Mouse (Mus musculus) MEL (cell line): ENCODE measurements around the gene Ggnbp2. TPM values are rescaled to one million over a fixed set of nuclear protein-coding genes. Genes with fewer than 3 reads are reported as not detected.
A peak's percentile ranks its signal among the peaks of the same experiment; 100 is the strongest.

Experiments used
- DNase-seq: peaks from one replicate; pipeline ENCODE4 v3.0.0; 2011; ENCODE audit warnings: low read depth, low spot score
- H3K27ac ChIP-seq: 2 replicates; pipeline ENCODE4 v1.5.1; 2012; ENCODE audit warnings: low read depth, mild to moderate bottlenecking, control low read depth, low read length, moderate library complexity; ENCODE audit not compliant: control insufficient read depth
- H3K27me3 ChIP-seq, 2 experiments: fragments of 150-350 bp in 1 of 2; sonication (generic) in 1 of 2; 2 replicates each; pipeline ENCODE4 v1.6.1; 2012; ENCODE audit warnings: low read length in 2 of 2, mild to moderate bottlenecking in 2 of 2, improper control_type of control experiment in 1 of 2, moderate library complexity in 1 of 2; ENCODE audit not compliant: insufficient read depth in 2 of 2, control insufficient read depth in 1 of 2
- H3K36me3 ChIP-seq, 2 experiments: 2 replicates each; pipeline ENCODE4 v1.6.1; 2012 to 2014; ENCODE audit warnings: low read length in 2 of 2, improper control_type of control experiment in 1 of 2, inconsistent platforms in 1 of 2, mild to moderate bottlenecking in 1 of 2; ENCODE audit not compliant: insufficient read depth in 2 of 2, control insufficient read depth in 1 of 2
- H3K4me1 ChIP-seq, 2 experiments: fragments of 150-350 bp in 1 of 2; sonication (generic) in 1 of 2; 2 replicates each; pipeline ENCODE4 v1.6.1; 2012; ENCODE audit warnings: low read length in 2 of 2, improper control_type of control experiment in 1 of 2, mild to moderate bottlenecking in 1 of 2; ENCODE audit not compliant: insufficient read depth in 2 of 2, control insufficient read depth in 1 of 2
- H3K4me3 ChIP-seq, 2 experiments: fragments of 150-350 bp in 1 of 2; sonication (generic) in 1 of 2; 2 replicates each; pipeline ENCODE4 v1.5.1; 2012; ENCODE audit warnings: low read depth in 2 of 2, low read length in 2 of 2, mild to moderate bottlenecking in 2 of 2, moderate library complexity in 2 of 2, control low read depth in 1 of 2, improper control_type of control experiment in 1 of 2; ENCODE audit not compliant: control insufficient read depth in 1 of 2, insufficient read depth in 1 of 2
- H3K79me2 ChIP-seq: 2 replicates; pipeline ENCODE4 v1.6.1; 2012; ENCODE audit warnings: mild to moderate bottlenecking, low read length, moderate library complexity; ENCODE audit not compliant: control insufficient read depth, poor library complexity, insufficient read depth
- H3K9ac ChIP-seq: 2 replicates; pipeline ENCODE4 v1.6.1; 2012; ENCODE audit warnings: low read depth, mild to moderate bottlenecking, control low read depth, low read length, moderate library complexity; ENCODE audit not compliant: control insufficient read depth, poor library complexity, severe bottlenecking
- H3K9me3 ChIP-seq: fragments of 150-350 bp; sonication (generic); replicated peaks from 2 replicates; pipeline ENCODE4 v1.6.1; 2012; ENCODE audit warnings: mild to moderate bottlenecking, low read length, improper control_type of control experiment, moderate library complexity; ENCODE audit not compliant: insufficient read depth
- BHLHE40 ChIP-seq: IDR thresholded peaks from 2 replicates; pipeline ENCODE4 v1.6.1; 2012; ENCODE audit warnings: low read depth, mild to moderate bottlenecking, inconsistent platforms, low read length, improper control_type of control experiment, borderline replicate concordance
- CHD1 ChIP-seq: IDR thresholded peaks from 2 replicates; pipeline ENCODE4 v1.6.1; 2012; ENCODE audit warnings: low read depth, mild to moderate bottlenecking, inconsistent platforms, low read length, improper control_type of control experiment
- CTCF ChIP-seq, 3 experiments: IDR thresholded peaks in 2 of 3; conservative IDR thresholded peaks in 1 of 3; 2 replicates each; pipeline ENCODE4 v1.5.1; 2011 to 2012; ENCODE audit warnings: low read length in 3 of 3, low read depth in 2 of 3, mild to moderate bottlenecking in 2 of 3, improper control_type of control experiment in 1 of 3, inconsistent platforms in 1 of 3, mixed read lengths in 1 of 3, moderate library complexity in 1 of 3; ENCODE audit not compliant: control insufficient read depth in 1 of 3, insufficient read depth in 1 of 3, poor library complexity in 1 of 3, severe bottlenecking in 1 of 3
- ELF1 ChIP-seq: IDR thresholded peaks from 2 replicates; pipeline ENCODE4 v1.6.1; 2014; ENCODE audit warnings: low read depth, mild to moderate bottlenecking, inconsistent platforms, low read length, improper control_type of control experiment, moderate library complexity
- EP300 ChIP-seq, 2 experiments: IDR thresholded peaks; 2 replicates each; pipeline ENCODE4 v1.6.1; 2011; ENCODE audit warnings: improper control_type of control experiment in 2 of 2, low read length in 2 of 2, low read depth in 1 of 2, mild to moderate bottlenecking in 1 of 2
- ETS1 ChIP-seq: IDR thresholded peaks from 2 replicates; pipeline ENCODE4 v1.6.1; 2012; ENCODE audit warnings: low read depth, mild to moderate bottlenecking, inconsistent platforms, low read length, improper control_type of control experiment, moderate library complexity
- HCFC1 ChIP-seq: IDR thresholded peaks from 2 replicates; pipeline ENCODE4 v1.6.1; 2012; ENCODE audit warnings: low read depth, mild to moderate bottlenecking, inconsistent platforms, low read length, improper control_type of control experiment, moderate library complexity
- JUND ChIP-seq: IDR thresholded peaks from 2 replicates; pipeline ENCODE4 v1.6.1; 2011; ENCODE audit warnings: low read depth, mild to moderate bottlenecking, improper control_type of control experiment, low read length
- KAT2A ChIP-seq: conservative IDR thresholded peaks from 2 replicates; pipeline ENCODE4 v1.6.1; 2012; ENCODE audit warnings: low read depth, low read length, improper control_type of control experiment, inconsistent platforms
- MAFK ChIP-seq: IDR thresholded peaks from 2 replicates; pipeline ENCODE4 v1.6.1; 2011; ENCODE audit warnings: low read depth, mild to moderate bottlenecking, low read length, improper control_type of control experiment, borderline replicate concordance
- MAX ChIP-seq: IDR thresholded peaks from 2 replicates; pipeline ENCODE4 v1.6.1; 2011; ENCODE audit warnings: low read length, improper control_type of control experiment
- MAZ ChIP-seq: IDR thresholded peaks from 2 replicates; pipeline ENCODE4 v1.6.1; 2012; ENCODE audit warnings: low read depth, mild to moderate bottlenecking, inconsistent platforms, low read length, improper control_type of control experiment
- MXI1 ChIP-seq: IDR thresholded peaks from 2 replicates; pipeline ENCODE4 v1.6.1; 2011; ENCODE audit warnings: mild to moderate bottlenecking, low read depth, low read length, improper control_type of control experiment
- MYB ChIP-seq: IDR thresholded peaks from 2 replicates; pipeline ENCODE4 v1.6.1; 2011; ENCODE audit warnings: mild to moderate bottlenecking, low read depth, low read length, improper control_type of control experiment
- MYC ChIP-seq: IDR thresholded peaks from 2 replicates; pipeline ENCODE4 v1.6.1; 2011; ENCODE audit warnings: low read depth, mild to moderate bottlenecking, low read length, improper control_type of control experiment, moderate library complexity
- POLR2A ChIP-seq, 2 experiments: IDR thresholded peaks; 2 replicates each; pipeline ENCODE4 v1.6.1; 2011 to 2012; ENCODE audit warnings: low read length in 2 of 2, mild to moderate bottlenecking in 2 of 2, control low read depth in 1 of 2, improper control_type of control experiment in 1 of 2, low read depth in 1 of 2, moderate library complexity in 1 of 2; ENCODE audit not compliant: control insufficient read depth in 1 of 2, insufficient read depth in 1 of 2, poor library complexity in 1 of 2
- POLR2AphosphoS2 ChIP-seq: IDR thresholded peaks from 2 replicates; pipeline ENCODE4 v1.6.1; 2011; ENCODE audit warnings: low read length, improper control_type of control experiment
- POLR2AphosphoS5 ChIP-seq: IDR thresholded peaks from 2 replicates; pipeline ENCODE4 v1.6.1; 2012; ENCODE audit warnings: low read depth, borderline replicate concordance, mild to moderate bottlenecking, inconsistent platforms, low read length, moderate library complexity, mixed read lengths
- RAD21 ChIP-seq: IDR thresholded peaks from 2 replicates; pipeline ENCODE4 v1.6.1; 2011; ENCODE audit warnings: mild to moderate bottlenecking, low read depth, low read length, improper control_type of control experiment
- RCOR1 ChIP-seq: IDR thresholded peaks from 2 replicates; pipeline ENCODE4 v1.6.1; 2012; ENCODE audit warnings: low read depth, mild to moderate bottlenecking, inconsistent platforms, low read length, improper control_type of control experiment
- SIN3A ChIP-seq: IDR thresholded peaks from 2 replicates; pipeline ENCODE4 v1.6.1; 2012; ENCODE audit warnings: low read length, improper control_type of control experiment, inconsistent platforms
- SMC3 ChIP-seq: IDR thresholded peaks from 2 replicates; pipeline ENCODE4 v1.6.1; 2011; ENCODE audit warnings: low read depth, low read length, improper control_type of control experiment
- TAL1 ChIP-seq: IDR thresholded peaks from 2 replicates; pipeline ENCODE4 v1.6.1; 2012; ENCODE audit warnings: mild to moderate bottlenecking, inconsistent platforms, low read length, moderate library complexity, mixed read lengths
- TBP ChIP-seq: IDR thresholded peaks from 2 replicates; pipeline ENCODE4 v1.8.0; 2011; ENCODE audit warnings: low read depth, low read length, improper control_type of control experiment
- TCF12 ChIP-seq: IDR thresholded peaks from 2 replicates; pipeline ENCODE4 v1.6.1; 2014; ENCODE audit warnings: low read depth, mild to moderate bottlenecking, inconsistent platforms, low read length, improper control_type of control experiment, moderate library complexity
- USF1 ChIP-seq: IDR thresholded peaks from 2 replicates; pipeline ENCODE4 v1.6.1; 2014; ENCODE audit warnings: low read depth, mild to moderate bottlenecking, inconsistent platforms, low read length, improper control_type of control experiment, moderate library complexity
- ZC3H11A ChIP-seq: IDR thresholded peaks from 2 replicates; pipeline ENCODE4 v1.6.1; 2012; ENCODE audit warnings: low read depth, mild to moderate bottlenecking, inconsistent platforms, low read length, improper control_type of control experiment
- ZKSCAN1 ChIP-seq: IDR thresholded peaks from 2 replicates; pipeline ENCODE4 v1.6.1; 2012; ENCODE audit warnings: low read depth, mild to moderate bottlenecking, inconsistent platforms, low read length, improper control_type of control experiment, moderate library complexity
- ZMIZ1 ChIP-seq: IDR thresholded peaks from 2 replicates; pipeline ENCODE4 v1.6.1; 2012; ENCODE audit warnings: low read depth, mild to moderate bottlenecking, inconsistent platforms, low read length, improper control_type of control experiment, moderate library complexity
- polyA plus RNA-seq, 2 experiments: library from polyadenylated mRNA; stranded (reverse) in 1 of 2; unstranded in 1 of 2; fragments of >175 nt in 1 of 2; fragments of >200 nt in 1 of 2; gene quantifications; 2 replicates each; pipeline versions ENCODE4 v1.2.1 to v1.2.4; 2012; ENCODE audit warnings: low replicate concordance in 2 of 2, low read depth in 1 of 2; ENCODE audit not compliant: insufficient read length in 2 of 2, insufficient read depth in 1 of 2, missing spikeins in 1 of 2
- total RNA-seq: library from RNA; depleted of rRNA; stranded (reverse); fragments of 300-350 nt; gene quantifications from 2 replicates; pipeline ENCODE4 v1.2.3, GENCODE M21; 2012

Ggnbp2 gene
- total and polyA plus RNA-seq, 3 experiments, result 55.4 to 89.6 (median 83.0) TPM

GRCm38 (mm10) chr11:84870337-84871043 is at the start of gene Ggnbp2 (continued):
- TF ChIP-seq EP300 (IDR thresholded peaks at IDR 0.05; ENCODE audit: low read depth in 1 of 2, low read length in 2 of 2) (peak in 1 of 2 experiments; percentile 28; a peak in 1 of 4 replicates), ZMIZ1 (peak; percentile 95), POLR2AphosphoS2 (peak; percentile 97), MYB (no peak)

- Histone ChIP-seq H3K9me3 (no peaks in the 10 kb centered on the region), H3K27ac (no peak overlapping the region), H3K36me3 (peaks cover 0 to 16% of the 10 kb centered on the region in 2 experiments; a peak in 2 of 4 replicates), H3K4me3 (no peak overlapping the region), H3K9ac (no peak overlapping the region), H3K79me2 (peaks cover 10% of the 10 kb centered on the region), H3K4me1 (peaks cover 0 to 17% of the 10 kb centered on the region in 2 experiments; a peak in 3 of 4 replicates), H3K27me3 (peaks cover 6 to 11% of the 10 kb centered on the region in 2 experiments)
- TF ChIP-seq TAL1 (no peak), MAZ (no peak), SMC3 (no peak), CHD1 (no peak), ZC3H11A (no peak), EP300 (IDR thresholded peaks at IDR 0.05; ENCODE audit: low read depth in 1 of 2, low read length in 2 of 2) (no peak), KAT2A (no peak), ELF1 (no peak), SIN3A (no peak), RAD21 (no peak), POLR2A (IDR thresholded peaks at IDR 0.05; ENCODE audit: control insufficient read depth in 1 of 2, insufficient read depth in 1 of 2, low read depth in 1 of 2, low read length in 2 of 2, poor library complexity in 1 of 2) (no peak), TCF12 (no peak), POLR2AphosphoS5 (no peak), ETS1 (no peak)
- no peak for DNase-seq
Measured at GRCm38 (mm10) chr11:84919951-84920350, 49.3 kb upstream of the Ggnbp2 start.

DNA sequence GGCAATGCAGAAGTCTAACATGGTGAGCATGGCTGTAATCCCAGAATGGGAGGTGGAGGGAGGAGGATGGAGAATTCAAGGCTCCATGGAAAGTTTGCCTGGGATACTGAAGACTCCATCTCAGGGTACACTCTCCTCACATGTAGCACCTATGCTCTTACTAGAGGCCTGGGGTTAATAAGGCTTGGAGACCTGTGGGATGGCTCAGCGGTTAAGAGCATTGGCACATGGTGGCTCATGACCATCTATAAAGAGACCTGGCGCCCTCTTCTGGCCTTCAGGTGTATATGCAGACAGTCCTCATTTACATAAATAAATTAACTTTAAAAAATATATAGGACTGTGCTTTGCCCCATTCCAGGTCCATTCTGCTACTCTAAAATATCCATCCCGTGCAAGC is 48.7 kb upstream of the Ggnbp2 start:
- DNase-seq, result peak; percentile 92
- Histone ChIP-seq H3K27me3 (peaks cover 6 to 8% of the 10 kb centered on the region in 2 experiments), H3K4me1 (peaks cover 0 to 17% of the 10 kb centered on the region in 2 experiments; a peak in 3 of 4 replicates), H3K4me3 (peak overlapping the region; percentile 52 to 60), H3K9me3 (no peaks in the 10 kb centered on the region), H3K36me3 (peaks cover 0 to 19% of the 10 kb centered on the region in 2 experiments; a peak in 2 of 4 replicates), H3K9ac (peak overlapping the region; percentile 69; the same call in 1 of the 2 replicates), H3K27ac (no peak overlapping the region), H3K79me2 (peaks cover 12% of the 10 kb centered on the region)
- peak; percentile 81 for TF ChIP-seq MAX
- peak; percentile 61 for TF ChIP-seq SMC3
- no peak for TF ChIP-seq JUND
- peak; percentile 74 for TF ChIP-seq SIN3A
- TF ChIP-seq RAD21, result peak; percentile 63
- TF ChIP-seq MXI1, result peak; percentile 89
- no peak for TF ChIP-seq ELF1
- TF ChIP-seq USF1, result peak; percentile 35; the same call in 1 of the 2 replicates
- TF ChIP-seq RCOR1, result no peak
- no peak for TF ChIP-seq ZKSCAN1
- peak; percentile 58 for TF ChIP-seq TBP
- peak; percentile 52 for TF ChIP-seq HCFC1
- TF ChIP-seq CTCF (IDR thresholded peaks at IDR 0.05 in 2 of 3, conservative IDR thresholded peaks at IDR 0.05 in 1 of 3; ENCODE audit: control insufficient read depth in 1 of 3, insufficient read depth in 1 of 3, low read depth in 2 of 3, low read length in 3 of 3, poor library complexity in 1 of 3, severe bottlenecking in 1 of 3), result peak; percentile 53 to 77 (median 54)
- no peak for TF ChIP-seq POLR2AphosphoS5
- TF ChIP-seq BHLHE40, result 0 out of 2 replicates have a peak, but pooled peaks have one; percentile 9
- peak; percentile 98 for TF ChIP-seq MYC
- no peak for TF ChIP-seq MAFK
